Mouse (Mus musculus): ENCODE measurements around the gene Nudt21. TPM values are rescaled to one million over a fixed set of nuclear protein-coding genes. Genes with fewer than 3 reads are reported as not detected.

Nudt21 gene
- polyA plus RNA-seq, 1 experiment from 2014 or later, result 171 TPM

- no peaks in the 10 kb centered on the region for H3K4me1 ChIP-seq (ENCODE audit: control insufficient read depth, insufficient read depth, low read length)
- no peak overlapping the region for H3K4me2 ChIP-seq (ENCODE audit: low read length)
- H3K4me3 ChIP-seq (ENCODE audit: low read depth, low read length), result no peak overlapping the region
- H3K9ac ChIP-seq (ENCODE audit: low read length), result no peak overlapping the region
- H3K36me3 ChIP-seq (ENCODE audit: control insufficient read depth, insufficient read depth, low read length), result peaks cover 81% of the 10 kb centered on the region
- H3K27ac ChIP-seq (ENCODE audit: low read depth, low read length), result no peak overlapping the region
- no peaks in the 10 kb centered on the region for H3K9me3 ChIP-seq (replicated peaks; ENCODE audit: control insufficient read depth, low read length)
- H3K27me3 ChIP-seq (replicated peaks; ENCODE audit: control insufficient read depth, insufficient read depth, low read length), result no peaks in the 10 kb centered on the region
- ATAC-seq (no peak; the same call in 1 of the 2 replicates), DNase-seq (ENCODE audit: low spot score) (no peak)
- 80% methylated on average over 6 of the region's 6 CpGs for WGBS
Measured at GRCm38 (mm10) chr8:93968293-93968692, 68.5 kb downstream of the Nudt21 start.

Other genes starting within 250 kb of the Nudt21 start
- 107 and 129 TPM in 2 replicates for gene Gnao1, start 227.1 kb downstream of the Nudt21 start, polyA plus RNA-seq (2014; fragmentation: Nextera tagmentation; extraction: Ambion mirVana)
- 55.8 and 60.2 TPM in 2 replicates for gene Amfr, start 24.2 kb downstream of the Nudt21 start, polyA plus RNA-seq (2014; fragmentation: Nextera tagmentation; extraction: Ambion mirVana)
- gene Ogfod1, start 167 bp upstream of the Nudt21 start, polyA plus RNA-seq (2014; fragmentation: Nextera tagmentation; extraction: Ambion mirVana), result 9.8 and 13.4 TPM in 2 replicates
- gene Bbs2, start 61.9 kb upstream of the Nudt21 start, polyA plus RNA-seq (2014; fragmentation: Nextera tagmentation; extraction: Ambion mirVana), result 18.7 and 22.8 TPM in 2 replicates
- gene Mt4, start 100.2 kb upstream of the Nudt21 start, polyA plus RNA-seq (2014; fragmentation: Nextera tagmentation; extraction: Ambion mirVana), result not detected in 2 replicates
- 237 and 306 TPM in 2 replicates for gene Mt3, start 115.6 kb upstream of the Nudt21 start, polyA plus RNA-seq (2014; fragmentation: Nextera tagmentation; extraction: Ambion mirVana)
- 29.4 and 47.5 TPM in 2 replicates for gene Mt2, start 135.6 kb upstream of the Nudt21 start, polyA plus RNA-seq (2014; fragmentation: Nextera tagmentation; extraction: Ambion mirVana)
- 77.2 and 110 TPM in 2 replicates for gene Mt1, start 142.1 kb upstream of the Nudt21 start, polyA plus RNA-seq (2014; fragmentation: Nextera tagmentation; extraction: Ambion mirVana)
- 65.2 and 72.6 TPM in 2 replicates for gene Nup93, start 177.5 kb upstream of the Nudt21 start, polyA plus RNA-seq (2014; fragmentation: Nextera tagmentation; extraction: Ambion mirVana)

Measured in forebrain, embryonic 14.5 days (tissue).